In the genomic region with DNA sequence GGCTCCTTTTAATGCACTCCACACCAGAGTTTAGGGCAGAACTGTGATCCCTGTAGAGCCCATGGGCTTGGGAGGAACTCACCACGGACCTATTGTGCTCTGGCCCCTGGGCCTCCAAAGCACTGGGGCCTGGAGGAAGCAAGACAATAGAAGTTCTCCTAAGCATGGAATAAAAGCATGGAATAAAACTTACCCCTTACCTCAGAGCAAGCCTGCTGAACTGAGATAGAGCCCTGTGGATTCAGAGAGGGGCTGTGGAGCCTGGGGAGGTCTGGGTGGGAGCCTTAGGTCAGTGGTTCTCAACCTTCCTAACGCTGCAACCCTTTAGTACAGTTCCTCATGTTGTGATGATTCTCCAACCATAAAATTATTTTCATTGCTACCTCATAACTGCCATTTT, we compare ENCODE assay signal across 8 mouse cellular contexts. TPM values are rescaled to one million over a fixed set of nuclear protein-coding genes. Genes with fewer than 3 reads are reported as not detected.
A peak's percentile ranks its signal among the peaks of the same experiment; 100 is the strongest.
DNase-seq lines count a peak whose midpoint lies in the region; ATAC-seq and TF ChIP-seq lines count a peak whose summit lies in the region.

A gene (minus strand): TSS at position 101 of the 400 bp plus-strand sequence.

- TF ChIP-seq CTCF in lung, embryonic 14.5 days (IDR thresholded peaks at IDR 0.05; ENCODE audit: low read depth): no peak

- H3K9ac ChIP-seq in lung, embryonic 14.5 days: peak within 1 kb of the TSS; percentile 36; the same call in 1 of the 2 replicates
- peak within 1 kb of the TSS; percentile 30 for H3K9ac ChIP-seq in embryonic facial prominence, embryonic 11.5 days (replicated peaks; ENCODE audit: low read length)
- peak within 1 kb of the TSS; percentile 75 for H3K9ac ChIP-seq in heart, embryonic 13.5 days

- H3K4me3 ChIP-seq in lung, embryonic 14.5 days (ENCODE audit: low read depth, low read length): peak within 1 kb of the TSS; percentile 8; the same call in 1 of the 2 replicates
- no peak within 1 kb of the TSS for H3K4me3 ChIP-seq in embryonic facial prominence, embryonic 11.5 days (ENCODE audit: low read depth, low read length)
- peak within 1 kb of the TSS; percentile 13; the same call in 1 of the 2 replicates for H3K4me3 ChIP-seq in heart, embryonic 13.5 days
- no peak within 1 kb of the TSS for H3K4me3 ChIP-seq in myocyte

- intact Hi-C loops in left cerebral cortex, postnatal 14 days (cut with DNase I): loop anchor here (2.0 kb wide), 1 partner anchor 16 kb away; no protein-coding TSS in a partner anchor

- DNase-seq in lung, embryonic 14.5 days: no peak
- no peak for DNase-seq in lung, postnatal 4 days
- DNase-seq in embryonic facial prominence, embryonic 11.5 days (ENCODE audit: low spot score): no peak
- DNase-seq in left cerebral cortex, postnatal 14 days (ENCODE audit: low spot score in 2 of 2): no peak
- DNase-seq in cerebellum, adult 8-10 months: no peak
- no peak for DNase-seq in embryo, embryonic 10.5 days (ENCODE audit: low spot score)

- no peaks in the 10 kb centered on the region for H3K79me2 ChIP-seq in myocyte (ENCODE audit: control insufficient read depth, insufficient read depth)

- peaks cover 8% of the 10 kb centered on the region; the same call in 1 of the 2 replicates for H3K4me1 ChIP-seq in lung, embryonic 14.5 days (ENCODE audit: insufficient read depth)
- no peaks in the 10 kb centered on the region for H3K4me1 ChIP-seq in embryonic facial prominence, embryonic 11.5 days (ENCODE audit: control insufficient read depth, insufficient read depth, low read length)
- peaks cover 57% of the 10 kb centered on the region for H3K4me1 ChIP-seq in heart, embryonic 13.5 days

- no peaks in the 10 kb centered on the region for H3K36me3 ChIP-seq in lung, embryonic 14.5 days (ENCODE audit: insufficient read depth)
- H3K36me3 ChIP-seq in embryonic facial prominence, embryonic 11.5 days (replicated peaks; ENCODE audit: control insufficient read depth, insufficient read depth, low read depth, low read length): no peaks in the 10 kb centered on the region
- peaks cover 12% of the 10 kb centered on the region for H3K36me3 ChIP-seq in heart, embryonic 13.5 days
- H3K36me3 ChIP-seq in myocyte (ENCODE audit: control insufficient read depth, insufficient read depth): peaks cover 5% of the 10 kb centered on the region

- H3K27ac ChIP-seq in lung, embryonic 14.5 days (ENCODE audit: low read depth): peak within 1 kb of the TSS; percentile 30; the same call in 1 of the 2 replicates
- no peak within 1 kb of the TSS for H3K27ac ChIP-seq in embryonic facial prominence, embryonic 11.5 days (replicated peaks; ENCODE audit: low read depth, low read length)
- H3K27ac ChIP-seq in heart, embryonic 13.5 days (replicated peaks): peak within 1 kb of the TSS; percentile 48

- no peaks in the 10 kb centered on the region for H3K27me3 ChIP-seq in lung, embryonic 14.5 days (ENCODE audit: insufficient read depth, low read length)
- H3K27me3 ChIP-seq in embryonic facial prominence, embryonic 11.5 days (ENCODE audit: control insufficient read depth, insufficient read depth, low read length): no peaks in the 10 kb centered on the region
- peaks cover 2% of the 10 kb centered on the region; the same call in 1 of the 2 replicates for H3K27me3 ChIP-seq in heart, embryonic 13.5 days (replicated peaks)
- peaks cover 7% of the 10 kb centered on the region for H3K27me3 ChIP-seq in myocyte (ENCODE audit: control insufficient read depth, insufficient read depth, insufficient read length)

- TF ChIP-seq POLR2A in myocyte (IDR thresholded peaks at IDR 0.05; ENCODE audit: insufficient read length, low read depth): no peak

- no peak within 1 kb of the TSS for H3ac ChIP-seq in myocyte (ENCODE audit: control insufficient read depth, insufficient read length)

- H3K9me3 ChIP-seq in lung, embryonic 14.5 days (ENCODE audit: low read depth, low read length): no peaks in the 10 kb centered on the region
- H3K9me3 ChIP-seq in embryonic facial prominence, embryonic 11.5 days (replicated peaks; ENCODE audit: control insufficient read depth, low read length): no peaks in the 10 kb centered on the region
- H3K9me3 ChIP-seq in heart, embryonic 13.5 days: no peaks in the 10 kb centered on the region

- ATAC-seq in lung, embryonic 14.5 days (ENCODE audit: insufficient read depth): no peak
- ATAC-seq in embryonic facial prominence, embryonic 11.5 days (replicated peaks; ENCODE audit: insufficient number of reproducible peaks, low FRiP score, low TSS enrichment, low read depth): no peak
- no peak for ATAC-seq in heart, embryonic 13.5 days (ENCODE audit: extremely low read depth, insufficient number of reproducible peaks, low FRiP score, low TSS enrichment)

- peak within 1 kb of the TSS; percentile 45 for H3K4me2 ChIP-seq in lung, embryonic 14.5 days
- no peak within 1 kb of the TSS for H3K4me2 ChIP-seq in embryonic facial prominence, embryonic 11.5 days (ENCODE audit: low read depth, low read length)
- H3K4me2 ChIP-seq in heart, embryonic 13.5 days: peak within 1 kb of the TSS; percentile 54
- H3K4me2 ChIP-seq in myocyte (ENCODE audit: low read depth): peak within 1 kb of the TSS; percentile 57

- WGBS in lung, embryonic 14.5 days: 63% methylated on average over 2 of the region's 2 CpGs
- WGBS in embryonic facial prominence, embryonic 11.5 days: 64% methylated on average over 2 of the region's 2 CpGs
- 74% methylated on average over 2 of the region's 2 CpGs for WGBS in heart, embryonic 13.5 days

TF ChIP-seq in myocyte, 11 proteins besides CTCF, POLR2A, EP300 and RAD21:
- TF ChIP-seq USF1 (IDR thresholded peaks at IDR 0.05; ENCODE audit: low read depth) (no peak), MAX (IDR thresholded peaks at IDR 0.05; ENCODE audit: low read depth) (no peak), TCF12 (IDR thresholded peaks at IDR 0.05; ENCODE audit: insufficient read depth, poor library complexity, severe bottlenecking) (no peak), E2F4 (IDR thresholded peaks at IDR 0.05; ENCODE audit: insufficient read depth) (no peak), TCF3 (IDR thresholded peaks at IDR 0.05; ENCODE audit: insufficient read length, low read depth) (no peak), MYOD1 (IDR thresholded peaks at IDR 0.05; ENCODE audit: control insufficient read depth in 1 of 3, insufficient read length in 2 of 3, low read depth in 2 of 3) (no peak), CEBPB (IDR thresholded peaks at IDR 0.05; ENCODE audit: insufficient read depth, poor library complexity, severe bottlenecking) (no peak), REST (IDR thresholded peaks at IDR 0.05; ENCODE audit: insufficient read depth, insufficient read length) (no peak), MYOG (IDR thresholded peaks at IDR 0.05; ENCODE audit: control insufficient read depth in 1 of 3, insufficient read depth in 1 of 3, insufficient read length in 2 of 3, low read depth in 2 of 3) (no peak), POLR2AphosphoS2 (IDR thresholded peaks at IDR 0.05; ENCODE audit: insufficient read length, low read depth) (no peak), SRF (IDR thresholded peaks at IDR 0.05; ENCODE audit: control insufficient read depth, insufficient read length, low read depth) (no peak)

RNA-seq across cellular contexts. Expression of the gene that starts here (rescaled TPM):
- polyA plus RNA-seq in lung, embryonic 14.5 days (2014; fragmentation: Nextera tagmentation; extraction: Ambion mirVana): 386 and 411 TPM in 2 replicates
- 270 and 277 TPM in 2 replicates for polyA plus RNA-seq in embryonic facial prominence, embryonic 11.5 days (2014; fragmentation: Nextera tagmentation; extraction: Ambion mirVana)
- polyA plus RNA-seq in heart, embryonic 13.5 days (2015; fragmentation: Nextera tagmentation; extraction: Ambion mirVana): 340 and 345 TPM in 2 replicates
- 100 to 1,000 TPM; 393 to 408 TPM for total RNA-seq in left cerebral cortex, postnatal 14 days (2021)
- 266 TPM for polyA plus RNA-seq in myocyte (2012; fragmentation: generic; extraction: Trizol)

Comparison
In these comparisons a context has a peak if more than half of its experiments do, and no peak if none do; other contexts are left out.
1. H3K4me3 ChIP-seq: peak in lung, embryonic 14.5 days (single experiment) and heart, embryonic 13.5 days (single experiment); none in embryonic facial prominence, embryonic 11.5 days (single experiment) and myocyte (single experiment).
2. Peak in every context shown above with its lines, with median percentiles within 50 percentile points of each other: H3K9ac ChIP-seq.